Comparison of ENCODE assay signal across 12 mouse cellular contexts in genomic region chr5:108836156-108836555, GRCm38 (mm10). TPM values are rescaled to one million over a fixed set of nuclear protein-coding genes. Genes with fewer than 3 reads are reported as not detected.
DNase-seq lines count a peak whose midpoint lies in the region; ATAC-seq and TF ChIP-seq lines count a peak whose summit lies in the region.
"Had no signal": no experiment of that assay in that cellular context is flagged by ENCODE, and none has a peak within 500 bp of the region (broad histone marks: within the 10 kb centered on the region; RNA-seq: fewer than 3 reads in every experiment).

No protein-coding gene starts in this region.

- H3K27ac ChIP-seq in hindbrain, postnatal 0 days = no peak overlapping the region
- H3K27ac ChIP-seq in cerebellum, adult 2 months (ENCODE audit: insufficient read depth, low read length) = no peak overlapping the region
- H3K27ac ChIP-seq: intestine, embryonic 15.5 days had no signal

- no peak for TF ChIP-seq POLR2A in cerebellum, adult 2 months (IDR thresholded peaks at IDR 0.05; ENCODE audit: borderline replicate concordance, insufficient read depth, low read length)

- no peaks in the 10 kb centered on the region for H3K9me3 ChIP-seq in hindbrain, postnatal 0 days (ENCODE audit: low read length)
- H3K9me3 ChIP-seq: intestine, embryonic 15.5 days; megakaryocyte, embryonic 14.5 days had no signal

- no peak overlapping the region for H3K4me2 ChIP-seq in hindbrain, postnatal 0 days (ENCODE audit: low read depth, low read length)
- H3K4me2 ChIP-seq: intestine, embryonic 15.5 days had no signal

- 81% methylated on average over 1 of the region's 1 CpGs for WGBS in hindbrain, postnatal 0 days
- WGBS in cerebellum, adult 2 months = 71% methylated on average over 1 of the region's 1 CpGs

- no peaks in the 10 kb centered on the region for H3K4me1 ChIP-seq in hindbrain, postnatal 0 days (ENCODE audit: insufficient read depth, low read length)
- no peaks in the 10 kb centered on the region for H3K4me1 ChIP-seq in cerebellum, adult 2 months (ENCODE audit: control insufficient read depth, insufficient read depth, low read length)
- H3K4me1 ChIP-seq: intestine, embryonic 15.5 days; megakaryocyte, embryonic 14.5 days had no signal

- H3K9ac ChIP-seq in hindbrain, postnatal 0 days (replicated peaks; ENCODE audit: low read length) = no peak overlapping the region
- H3K9ac ChIP-seq: intestine, embryonic 15.5 days had no signal

- peak; percentile 5 for DNase-seq in kidney, postnatal 10 days
- no peak for DNase-seq in kidney, postnatal 14 days
- DNase-seq in ZHBTc4 (ENCODE audit: low read depth, low spot score) = peak; percentile 70
- DNase-seq in hindbrain, postnatal 0 days (ENCODE audit: low spot score) = peak; percentile 34
- DNase-seq in mesoderm, embryonic 11.5 days (ENCODE audit: low read depth, low spot score) = peak; percentile 11
- no peak for DNase-seq in cerebellum, adult 2 months

- no peak overlapping the region for H3K4me3 ChIP-seq in hindbrain, postnatal 0 days (ENCODE audit: low read length)
- H3K4me3 ChIP-seq in cerebellum, adult 2 months (replicated peaks; ENCODE audit: insufficient read depth, low read depth, low read length) = no peak overlapping the region
- H3K4me3 ChIP-seq: erythroblast, embryonic 14.5 days; intestine, embryonic 15.5 days; megakaryocyte, embryonic 14.5 days had no signal

- H3K36me3 ChIP-seq in hindbrain, postnatal 0 days (ENCODE audit: insufficient read depth, low read length) = no peaks in the 10 kb centered on the region
- H3K36me3 ChIP-seq: intestine, embryonic 15.5 days had no signal

- no peaks in the 10 kb centered on the region for H3K27me3 ChIP-seq in hindbrain, postnatal 0 days (ENCODE audit: insufficient read depth, low read length)
- H3K27me3 ChIP-seq in cerebellum, adult 2 months (ENCODE audit: control insufficient read depth, insufficient read depth, low read length) = no peaks in the 10 kb centered on the region; the same call in 1 of the 2 replicates
- H3K27me3 ChIP-seq: intestine, embryonic 15.5 days; megakaryocyte, embryonic 14.5 days had no signal

- peak; percentile 59 for TF ChIP-seq CTCF in hindbrain, postnatal 0 days (IDR thresholded peaks at IDR 0.05; ENCODE audit: low read depth)
- TF ChIP-seq CTCF in cerebellum, adult 2 months (IDR thresholded peaks at IDR 0.05; ENCODE audit: borderline replicate concordance, insufficient read depth, low read depth, low read length) = no peak

- no peak for ATAC-seq in hindbrain, postnatal 0 days
- no peak for ATAC-seq in monocyte, adult 5-6 weeks (replicated peaks; ENCODE audit: insufficient number of reproducible peaks, low FRiP score, low TSS enrichment, poor library complexity, severe bottlenecking)
- no peak for ATAC-seq in frontal cortex, adult (ENCODE audit: low TSS enrichment)
- ATAC-seq: intestine, embryonic 15.5 days had no signal

RNA-seq across cellular contexts. Expression of gene Vmn2r9, which starts 16.2 kb away (rescaled TPM):
- total RNA-seq in hindbrain, postnatal 0 days (2014; rRNA removed) = not detected in 2 replicates
- not detected in 2 replicates for polyA plus RNA-seq in hindbrain, postnatal 0 days (2015; fragmentation: Nextera tagmentation; extraction: Ambion mirVana)
- polyA plus RNA-seq in cerebellum, adult 2 months (2012; rRNA removed) = not detected in 2 replicates
- under 0.01 to 0.19 TPM in 2 of 3 replicates, not detected in the other for total RNA-seq in monocyte, adult 5-6 weeks (2017)
- polyA plus RNA-seq: erythroblast, embryonic 14.5 days; intestine, embryonic 15.5 days; spleen, adult 2 months had no signal

RNA-seq across cellular contexts. Expression of gene Vmn2r8, which starts 27.5 kb away (rescaled TPM):
- total RNA-seq in hindbrain, postnatal 0 days (2014; rRNA removed) = not detected in 2 replicates
- not detected in 2 replicates for polyA plus RNA-seq in hindbrain, postnatal 0 days (2015; fragmentation: Nextera tagmentation; extraction: Ambion mirVana)
- polyA plus RNA-seq in cerebellum, adult 2 months (2012; rRNA removed) = not detected in 2 replicates
- total RNA-seq in monocyte, adult 5-6 weeks (2017) = not detected in 3 replicates
- polyA plus RNA-seq: erythroblast, embryonic 14.5 days; intestine, embryonic 15.5 days; spleen, adult 2 months had no signal

RNA-seq across cellular contexts. Expression of gene Tmed11, which starts 41.0 kb away (rescaled TPM):
- total RNA-seq in hindbrain, postnatal 0 days (2014; rRNA removed) = not detected in 2 replicates
- not detected in 2 replicates for polyA plus RNA-seq in hindbrain, postnatal 0 days (2015; fragmentation: Nextera tagmentation; extraction: Ambion mirVana)
- polyA plus RNA-seq in cerebellum, adult 2 months (2012; rRNA removed) = not detected in 2 replicates
- not detected in 3 replicates for total RNA-seq in monocyte, adult 5-6 weeks (2017)
- polyA plus RNA-seq: erythroblast, embryonic 14.5 days had no signal

Comparison
In these comparisons a context has a peak if more than half of its experiments do, and no peak if none do; other contexts are left out.
1. DNase-seq: peak in kidney, postnatal 10 days (single experiment), ZHBTc4 (single experiment), hindbrain, postnatal 0 days (single experiment) and mesoderm, embryonic 11.5 days (single experiment); none in kidney, postnatal 14 days (single experiment) and cerebellum, adult 2 months (0 of 2).